Mouse (Mus musculus): ENCODE data around the gene Ift57. TPM values are rescaled to one million over a fixed set of nuclear protein-coding genes. Genes with fewer than 3 reads are reported as not detected.

Gene Ift57
- total and polyA plus RNA-seq, 3 experiments, result 13.3 to 28.8 (median 21.3) TPM

- no peaks in the 10 kb centered on the region for H3K9me3 ChIP-seq (replicated peaks; ENCODE audit: low read length)
- in situ Hi-C loops (cut with MboI; ENCODE audit: low pct_ligation_motif_present, low pct_unique_long_range_greater_than_20kb, low sequenced_read_pairs), result no loop called here
- DNase-seq (ENCODE audit: extremely low read depth), result no peak
- H3K4me1 ChIP-seq (ENCODE audit: control insufficient read depth in 1 of 2, insufficient read depth in 2 of 2), result peaks cover 0 to 20% of the 10 kb centered on the region in 2 experiments; a peak in 2 of 4 replicates
- TF ChIP-seq UBTF (IDR thresholded peaks at IDR 0.05; ENCODE audit: low read depth, low read length) (no peak), ETS1 (conservative IDR thresholded peaks at IDR 0.05; ENCODE audit: low read depth, low read length) (no peak), CTCF (conservative IDR thresholded peaks at IDR 0.05 in 1 of 2, IDR thresholded peaks at IDR 0.05 in 1 of 2; ENCODE audit: low read depth in 2 of 2, low read length in 2 of 2) (no peak), E2F4 (IDR thresholded peaks at IDR 0.05; ENCODE audit: insufficient replicate concordance, low read depth, low read length) (no peak), BHLHE40 (IDR thresholded peaks at IDR 0.05; ENCODE audit: low read depth, low read length) (no peak), USF2 (conservative IDR thresholded peaks at IDR 0.05; ENCODE audit: low read depth, low read length) (no peak), SIN3A (IDR thresholded peaks at IDR 0.05; ENCODE audit: low read length) (no peak), RAD21 (IDR thresholded peaks at IDR 0.05; ENCODE audit: low read depth, low read length) (no peak), ZC3H11A (IDR thresholded peaks at IDR 0.05; ENCODE audit: low read depth, low read length) (no peak), ELF1 (IDR thresholded peaks at IDR 0.05; ENCODE audit: low read depth, low read length) (no peak), TCF12 (IDR thresholded peaks at IDR 0.05; ENCODE audit: low read depth, low read length) (no peak), MAX (IDR thresholded peaks at IDR 0.05; ENCODE audit: low read length) (no peak), MXI1 (IDR thresholded peaks at IDR 0.05; ENCODE audit: low read depth, low read length) (no peak), JUND (conservative IDR thresholded peaks at IDR 0.05; ENCODE audit: low read depth, low read length) (no peak), NELFE (IDR thresholded peaks at IDR 0.05; ENCODE audit: low read depth, low read length) (no peak)
- H3K27me3 ChIP-seq (replicated peaks), result no peaks in the 10 kb centered on the region
- no peak overlapping the region for H3K4me2 ChIP-seq (ENCODE audit: insufficient read depth, low read depth, poor library complexity, severe bottlenecking)
- dilution Hi-C loops (cut with MboI; ENCODE audit: extremely low pct_ligation_motif_present, extremely low pct_unique_long_range_greater_than_20kb, low sequenced_read_pairs), result no loop called here
- no peak overlapping the region for H3K4me3 ChIP-seq (replicated peaks in 1 of 3; ENCODE audit: low read depth in 2 of 3, low read length in 2 of 3, poor library complexity in 1 of 3)
- no peak overlapping the region for H3K9ac ChIP-seq (ENCODE audit: insufficient read depth, low read depth)
- H3K27ac ChIP-seq (ENCODE audit: insufficient read depth, low read depth), result no peak overlapping the region
- no peaks in the 10 kb centered on the region for H3K36me3 ChIP-seq (replicated peaks in 1 of 2; ENCODE audit: control insufficient read depth in 1 of 2, insufficient read depth in 1 of 2, low read length in 1 of 2)
- H3K79me2 ChIP-seq (replicated peaks; ENCODE audit: control insufficient read depth, extremely low read depth, insufficient read depth, poor library complexity, severe bottlenecking), result no peaks in the 10 kb centered on the region
Observed at GRCm38 (mm10) chr16:49806920-49807319, 107.9 kb downstream of the Ift57 start.

GRCm38 (mm10) chr16:49807419-49807841 lies 108.4 kb downstream of the Ift57 start:
- Histone ChIP-seq H3K36me3 (replicated peaks in 1 of 2; ENCODE audit: control insufficient read depth in 1 of 2, insufficient read depth in 1 of 2, low read length in 1 of 2) (no peaks in the 10 kb centered on the region), H3K4me1 (ENCODE audit: control insufficient read depth in 1 of 2, insufficient read depth in 2 of 2) (peaks cover 3 to 21% of the 10 kb centered on the region in 2 experiments), H3K9ac (ENCODE audit: insufficient read depth, low read depth) (no peak overlapping the region), H3K4me3 (replicated peaks in 1 of 3; ENCODE audit: low read depth in 2 of 3, low read length in 2 of 3, poor library complexity in 1 of 3) (no peak overlapping the region), H3K4me2 (ENCODE audit: insufficient read depth, low read depth, poor library complexity, severe bottlenecking) (no peak overlapping the region), H3K9me3 (replicated peaks; ENCODE audit: low read length) (no peaks in the 10 kb centered on the region), H3K79me2 (replicated peaks; ENCODE audit: control insufficient read depth, extremely low read depth, insufficient read depth, poor library complexity, severe bottlenecking) (no peaks in the 10 kb centered on the region), H3K27me3 (replicated peaks) (no peaks in the 10 kb centered on the region), H3K27ac (ENCODE audit: insufficient read depth, low read depth) (no peak overlapping the region)
- in situ Hi-C loops (cut with MboI; ENCODE audit: low pct_ligation_motif_present, low pct_unique_long_range_greater_than_20kb, low sequenced_read_pairs) (no loop called here), dilution Hi-C loops (cut with MboI; ENCODE audit: extremely low pct_ligation_motif_present, extremely low pct_unique_long_range_greater_than_20kb, low sequenced_read_pairs) (no loop called here)
- no peak for DNase-seq (ENCODE audit: extremely low read depth)
- TF ChIP-seq TBP (conservative IDR thresholded peaks at IDR 0.05; ENCODE audit: low read depth, low read length) (no peak), MAX (IDR thresholded peaks at IDR 0.05; ENCODE audit: low read length) (no peak), SIN3A (IDR thresholded peaks at IDR 0.05; ENCODE audit: low read length) (no peak), ELF1 (IDR thresholded peaks at IDR 0.05; ENCODE audit: low read depth, low read length) (no peak), ZNF384 (IDR thresholded peaks at IDR 0.05; ENCODE audit: low read depth, low read length) (no peak), MXI1 (IDR thresholded peaks at IDR 0.05; ENCODE audit: low read depth, low read length) (no peak), ZKSCAN1 (IDR thresholded peaks at IDR 0.05; ENCODE audit: borderline replicate concordance, low read depth, low read length) (no peak), KAT2A (IDR thresholded peaks at IDR 0.05; ENCODE audit: insufficient replicate concordance, low read length) (no peak), MAFK (IDR thresholded peaks at IDR 0.05; ENCODE audit: insufficient replicate concordance, low read length) (no peak), NRF1 (IDR thresholded peaks at IDR 0.05; ENCODE audit: low read depth, low read length) (no peak), MYC (IDR thresholded peaks at IDR 0.05; ENCODE audit: low read depth, low read length) (no peak), JUND (conservative IDR thresholded peaks at IDR 0.05; ENCODE audit: low read depth, low read length) (no peak), ZMIZ1 (IDR thresholded peaks at IDR 0.05; ENCODE audit: low read depth, low read length) (no peak)

Data from CH12.LX (cell line).